Mouse (Mus musculus) neural tube, embryonic 14.5 days (tissue): Measurements from ENCODE around the gene Arx. TPM values are rescaled to one million over a fixed set of nuclear protein-coding genes. Genes with fewer than 3 reads are reported as not detected.

Experiments used
- ATAC-seq: fragments of 200-750 bp; cut with Nextera tagmentation; 2 replicates; pipeline ENCODE4 v1.8.0; 2017; ENCODE audit warnings: low read depth, mild to moderate bottlenecking, moderate TSS enrichment, moderate library complexity
- H3K27ac ChIP-seq: fragments of 300-500 bp; sonication (generic); 2 replicates; pipeline ENCODE4 v1.5.1; 2014; ENCODE audit warnings: low read depth, mild to moderate bottlenecking, control low read depth, low read length, moderate library complexity, mixed read lengths
- H3K27me3 ChIP-seq: fragments of 300-500 bp; sonication (generic); 2 replicates; pipeline ENCODE4 v1.6.1; 2014; ENCODE audit warnings: low read length; ENCODE audit not compliant: control insufficient read depth, insufficient read depth
- H3K36me3 ChIP-seq: fragments of 300-500 bp; sonication (generic); 2 replicates; pipeline ENCODE4 v1.6.1; 2014; ENCODE audit warnings: low read length, mixed read lengths; ENCODE audit not compliant: control insufficient read depth, insufficient read depth
- H3K4me1 ChIP-seq: fragments of 300-500 bp; sonication (generic); 2 replicates; pipeline ENCODE4 v1.6.1; 2014; ENCODE audit warnings: low read length; ENCODE audit not compliant: control insufficient read depth, insufficient read depth
- H3K4me2 ChIP-seq: fragments of 300-500 bp; sonication (generic); 2 replicates; pipeline ENCODE4 v1.6.1; 2014; ENCODE audit warnings: mild to moderate bottlenecking, low read depth, low read length, control low read depth
- H3K4me3 ChIP-seq: fragments of 300-500 bp; sonication (generic); 2 replicates; pipeline ENCODE4 v1.5.1; 2014; ENCODE audit warnings: low read depth, low read length, control low read depth, mixed read lengths
- H3K9ac ChIP-seq: fragments of 300-500 bp; sonication (generic); replicated peaks from 2 replicates; pipeline ENCODE4 v1.6.1; 2014; ENCODE audit warnings: low read depth, mild to moderate bottlenecking, control low read depth, low read length, mixed read lengths
- H3K9me3 ChIP-seq: fragments of 300-500 bp; sonication (generic); 2 replicates; pipeline ENCODE4 v1.6.1; 2016; ENCODE audit warnings: low read length; ENCODE audit not compliant: control insufficient read depth
- WGBS: fragments of 180-500 bp; shearing (Covaris S2); extraction: QIAGEN DNeasy Blood & Tissue Kit; methylation state at CpG from one replicate; pipeline ENCODE4 v1.1.7; 2014; 5-methylcytosine and 5-hydroxymethylcytosine counted together
- polyA plus RNA-seq: library from polyadenylated mRNA; unstranded; fragments of >200 nt; fragmentation: Nextera tagmentation; extraction: Ambion mirVana; gene quantifications from 2 replicates; pipeline ENCODE4 v1.2.1, GENCODE M21; 2014

The Arx gene
- polyA plus RNA-seq, 1 experiment from 2014 or later = 1.1 TPM

DNA sequence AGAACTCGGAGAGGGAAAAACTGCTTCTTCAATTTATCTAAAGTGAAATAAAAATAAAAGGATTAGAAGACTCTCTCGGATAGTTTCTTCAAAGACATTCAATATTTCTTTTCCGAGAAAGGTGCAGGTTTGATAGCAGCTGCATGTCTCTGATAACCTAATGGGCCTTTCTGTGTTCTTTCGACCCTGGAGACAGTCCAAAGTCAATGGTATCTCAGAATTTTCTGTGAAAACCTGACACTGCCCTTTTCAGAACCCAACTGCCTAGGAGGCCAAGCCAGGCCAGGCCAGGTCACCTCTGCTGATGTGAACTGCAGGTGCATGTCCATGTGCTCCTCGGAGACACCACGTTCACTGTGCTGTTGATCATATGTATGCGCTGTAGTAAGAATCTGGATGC lies 19.5 kb downstream of the Arx start:
- WGBS = 95% methylated on average over 7 of the region's 7 CpGs
- no peak overlapping the region for H3K9ac ChIP-seq
- peaks cover 15% of the 10 kb centered on the region for H3K27me3 ChIP-seq
- no peaks in the 10 kb centered on the region for H3K36me3 ChIP-seq
- H3K9me3 ChIP-seq = no peaks in the 10 kb centered on the region
- H3K4me2 ChIP-seq = no peak overlapping the region
- no peaks in the 10 kb centered on the region for H3K4me1 ChIP-seq
- no peak for ATAC-seq
- no peak overlapping the region for H3K27ac ChIP-seq
- H3K4me3 ChIP-seq = no peak overlapping the region

GRCm38 (mm10) chrX:93317577-93317976 lies 31.3 kb downstream of the Arx start:
- H3K9me3 ChIP-seq = no peaks in the 10 kb centered on the region
- no peak overlapping the region for H3K4me2 ChIP-seq
- no peaks in the 10 kb centered on the region for H3K27me3 ChIP-seq
- no peak overlapping the region for H3K4me3 ChIP-seq
- H3K9ac ChIP-seq = no peak overlapping the region
- H3K36me3 ChIP-seq = no peaks in the 10 kb centered on the region
- ATAC-seq = no peak
- no peaks in the 10 kb centered on the region for H3K4me1 ChIP-seq
- WGBS = 54% methylated on average over 4 of the region's 4 CpGs
- no peak overlapping the region for H3K27ac ChIP-seq

DNA sequence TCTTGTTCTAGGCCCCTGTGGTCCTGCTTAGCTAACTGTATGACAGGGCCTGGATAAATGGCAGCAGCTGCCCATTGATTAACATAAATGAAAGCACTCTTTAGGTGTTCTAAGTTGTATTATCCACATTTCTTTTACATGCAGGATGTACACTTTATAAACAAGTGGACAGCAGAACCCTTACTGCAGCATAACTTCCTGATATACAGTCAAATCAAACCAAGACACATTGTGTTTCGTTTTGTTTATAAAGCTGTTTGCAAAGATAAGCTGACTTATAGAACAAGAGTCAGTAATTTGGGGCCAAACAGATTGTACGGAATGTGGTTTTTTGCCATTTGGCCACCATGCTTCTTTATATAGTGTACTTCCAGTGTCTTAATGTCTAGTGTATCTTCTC lies 33.7 kb downstream of the Arx start:
- no peak overlapping the region for H3K4me2 ChIP-seq
- no peaks in the 10 kb centered on the region for H3K9me3 ChIP-seq
- no peak overlapping the region for H3K9ac ChIP-seq
- H3K4me3 ChIP-seq = no peak overlapping the region
- H3K36me3 ChIP-seq = no peaks in the 10 kb centered on the region
- WGBS = 93% methylated on average over 2 of the region's 2 CpGs
- no peak for ATAC-seq
- no peaks in the 10 kb centered on the region for H3K4me1 ChIP-seq
- H3K27me3 ChIP-seq = no peaks in the 10 kb centered on the region
- H3K27ac ChIP-seq = no peak overlapping the region

GRCm38 (mm10) chrX:93321336-93321735 lies 35.1 kb downstream of the Arx start:
- no peak for ATAC-seq
- Histone ChIP-seq H3K4me1 (no peaks in the 10 kb centered on the region), H3K27me3 (no peaks in the 10 kb centered on the region), H3K27ac (no peak overlapping the region), H3K36me3 (no peaks in the 10 kb centered on the region), H3K4me2 (no peak overlapping the region), H3K9me3 (no peaks in the 10 kb centered on the region), H3K9ac (no peak overlapping the region), H3K4me3 (no peak overlapping the region)
- 83% methylated on average over 1 of the region's 1 CpGs for WGBS
